Mouse (Mus musculus) left cerebral cortex, adult 18-20 months (tissue): Measurements from ENCODE around the gene Tmem246. TPM values are rescaled to one million over a fixed set of nuclear protein-coding genes. Genes with fewer than 3 reads are reported as not detected.

Experiments used
- DNase-seq, 2 experiments: peaks; one replicate each; pipeline ENCODE4 v3.0.0; 2021 to 2022; ENCODE audit warnings: low spot score in 2 of 2, mixed read lengths in 1 of 2
- total RNA-seq, 2 experiments: library from RNA; stranded (reverse); gene quantifications; 2 replicates each; pipeline ENCODE4 v1.2.3; 2021

Gene Tmem246
- total RNA-seq, 2 experiments from 2014 or later, result 72.3 to 77.3 TPM

DNA sequence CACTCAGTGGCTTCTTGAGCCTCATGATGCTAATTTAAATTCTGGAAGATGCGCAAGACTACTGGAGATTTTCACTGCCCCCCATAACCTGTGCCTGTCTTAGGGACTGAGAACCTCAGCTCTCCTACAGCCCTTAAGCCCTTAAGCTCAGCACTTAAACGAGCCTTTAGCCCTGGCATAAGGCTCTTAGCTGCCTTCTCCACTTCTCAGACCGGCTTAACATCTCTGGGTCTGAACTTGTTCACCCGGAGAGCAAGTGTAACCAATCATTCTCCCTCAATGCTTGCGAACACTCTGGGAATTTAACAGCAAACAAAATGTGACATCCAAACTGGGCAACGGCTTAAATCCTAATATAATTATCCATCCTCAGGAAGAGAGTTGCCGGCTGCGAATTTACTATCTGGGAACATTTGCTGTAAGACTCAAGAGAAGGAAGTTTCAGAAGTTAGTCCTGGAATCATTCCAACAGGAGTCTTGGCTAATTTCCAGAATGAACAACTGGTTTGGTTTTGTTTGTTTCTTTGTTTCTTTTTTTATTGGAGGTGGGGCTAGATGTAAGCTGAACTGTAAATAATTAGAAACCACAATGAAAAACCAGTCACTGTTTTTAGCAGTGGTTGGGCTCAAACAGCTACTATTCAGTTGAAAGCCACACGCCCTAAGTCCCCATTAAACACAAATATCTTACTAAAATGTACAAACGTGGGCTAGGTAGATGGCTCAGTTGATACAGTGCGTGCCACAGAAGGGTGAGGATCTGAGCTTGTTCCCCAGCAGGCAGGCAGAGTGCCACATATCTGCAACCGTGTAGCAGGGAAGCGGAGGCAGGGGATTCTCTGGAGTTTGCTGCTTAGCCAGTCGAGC, 13.5 kb downstream of the Tmem246 start:
- no peak for DNase-seq

DNA sequence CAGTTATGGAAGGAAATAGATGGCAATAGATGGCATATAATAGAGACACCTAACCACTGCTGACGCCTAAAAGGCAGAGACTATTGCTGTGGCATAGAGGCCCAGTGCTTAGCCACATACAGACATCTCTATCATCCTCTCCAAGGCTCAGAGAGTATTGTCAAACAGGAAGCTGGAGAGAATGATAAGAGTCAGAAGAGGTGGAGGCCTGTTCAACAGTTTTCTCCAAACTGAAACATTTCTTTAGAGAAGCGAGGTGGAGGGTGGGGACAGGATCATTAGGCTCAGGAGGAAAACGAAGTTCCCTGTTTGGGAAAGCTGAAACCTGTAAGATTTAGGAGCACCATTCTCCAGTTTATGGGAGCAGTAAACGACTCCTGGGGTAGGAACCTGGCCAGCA, 16.4 kb downstream of the Tmem246 start:
- no peak for DNase-seq

- no peak for DNase-seq
Observed at GRCm38 (mm10) chr4:49572194-49572593, 25.5 kb downstream of the Tmem246 start.

DNA sequence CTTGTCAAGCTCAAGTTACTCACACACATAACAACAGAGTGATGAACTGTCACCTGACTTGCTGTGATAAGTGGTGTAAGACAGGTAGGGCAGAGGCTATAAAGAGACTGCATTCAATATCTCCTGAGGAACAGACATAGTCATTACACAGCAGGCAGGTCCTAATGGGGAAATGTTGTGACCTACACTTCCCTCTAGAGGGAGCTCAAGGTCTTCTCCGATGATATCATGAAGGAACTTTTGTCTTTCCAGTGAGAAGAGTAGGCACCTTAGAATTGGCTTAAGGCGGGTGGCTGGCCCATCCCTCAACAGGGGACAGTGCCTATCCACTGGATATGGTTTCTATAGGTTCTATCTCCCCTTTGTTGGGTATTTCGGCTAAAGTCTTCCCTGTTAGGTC, 30.1 kb downstream of the Tmem246 start:
- DNase-seq, result peak; percentile 59 to 67

GRCm38 (mm10) chr4:49559915-49560772, 37.5 kb downstream of the Tmem246 start:
- peak; percentile 39 to 47 for DNase-seq

GRCm38 (mm10) chr4:49558181-49558580, 39.5 kb downstream of the Tmem246 start:
- no peak for DNase-seq

DNA sequence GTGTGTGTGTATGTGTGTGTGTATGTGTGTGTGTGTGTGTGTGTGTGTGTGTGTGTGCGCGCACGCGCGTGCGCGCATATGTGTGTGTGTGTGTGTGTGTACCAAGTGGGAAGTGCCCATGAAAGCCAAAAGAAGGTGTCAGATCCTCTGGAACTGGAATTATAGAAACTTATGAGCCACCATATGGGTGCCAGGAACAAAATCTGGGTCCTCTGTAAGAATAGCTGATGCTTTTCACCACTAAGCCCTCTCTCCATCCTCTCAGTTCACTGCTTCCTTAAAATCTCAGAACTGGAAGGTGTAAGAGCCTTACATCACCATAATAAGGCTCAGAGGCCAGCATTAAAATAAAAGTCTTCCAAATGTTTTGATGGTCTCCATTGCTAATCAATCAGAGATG, 40.3 kb downstream of the Tmem246 start:
- DNase-seq, result no peak

DNA sequence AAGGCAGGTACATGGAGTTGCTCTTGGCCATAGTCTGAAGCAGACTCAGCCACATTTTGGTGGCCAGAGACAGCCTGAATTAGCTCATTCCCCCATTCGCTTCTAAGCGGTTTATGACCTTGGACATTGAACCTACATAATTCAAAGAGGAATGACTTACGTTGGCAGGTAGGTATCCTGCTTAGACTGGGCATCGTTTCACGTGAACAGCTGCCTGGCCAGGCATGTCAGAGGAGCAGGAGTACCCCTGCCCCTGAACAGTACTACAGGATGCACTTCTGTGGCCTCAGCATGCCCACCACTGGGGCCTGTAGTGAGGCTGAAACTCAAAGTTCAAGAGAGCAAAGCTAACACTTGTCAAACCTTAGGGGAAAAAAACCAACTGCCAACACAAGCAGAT, 44.3 kb downstream of the Tmem246 start:
- no peak for DNase-seq

- no peak for DNase-seq
Observed at GRCm38 (mm10) chr4:49549383-49549782, 48.3 kb downstream of the Tmem246 start, which contains the start of gene Aldob. Gene Aldob, minus strand, starts transcription at chr4:49549546.

DNA sequence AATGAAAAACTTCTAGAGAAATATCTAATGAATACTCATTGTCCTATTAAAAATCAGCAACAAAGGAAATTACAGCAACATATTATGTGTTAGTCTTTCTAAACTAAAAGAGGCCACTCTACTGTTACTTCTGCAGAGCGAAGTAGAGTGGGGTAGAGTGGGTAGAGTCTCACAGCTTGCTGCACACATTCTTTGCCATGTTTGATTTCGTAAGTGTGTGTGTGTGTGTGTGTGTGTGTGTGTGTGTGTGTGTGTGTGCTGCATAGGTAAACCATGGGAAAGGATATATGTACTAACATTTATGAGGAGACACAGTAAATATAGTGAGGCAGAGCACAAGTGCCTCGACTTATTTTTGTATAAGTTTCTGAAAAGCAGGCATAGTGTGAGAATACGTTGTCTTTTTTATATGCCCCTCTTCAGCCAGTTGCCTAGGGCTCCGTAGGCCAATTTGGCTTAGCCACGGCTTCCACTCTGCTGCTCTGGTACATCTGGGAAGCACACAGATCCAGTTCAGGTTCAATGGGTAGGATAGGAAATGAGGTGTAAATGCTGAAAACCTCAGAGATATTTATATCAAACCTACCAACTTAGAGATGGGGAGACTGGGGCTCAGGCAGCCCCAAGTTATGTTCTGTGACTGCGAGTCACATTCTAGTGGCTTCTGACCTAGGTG, 50.0 kb downstream of the Tmem246 start:
- DNase-seq, result no peak

GRCm38 (mm10) chr4:49546873-49547543, 50.7 kb downstream of the Tmem246 start:
- no peak for DNase-seq

DNA sequence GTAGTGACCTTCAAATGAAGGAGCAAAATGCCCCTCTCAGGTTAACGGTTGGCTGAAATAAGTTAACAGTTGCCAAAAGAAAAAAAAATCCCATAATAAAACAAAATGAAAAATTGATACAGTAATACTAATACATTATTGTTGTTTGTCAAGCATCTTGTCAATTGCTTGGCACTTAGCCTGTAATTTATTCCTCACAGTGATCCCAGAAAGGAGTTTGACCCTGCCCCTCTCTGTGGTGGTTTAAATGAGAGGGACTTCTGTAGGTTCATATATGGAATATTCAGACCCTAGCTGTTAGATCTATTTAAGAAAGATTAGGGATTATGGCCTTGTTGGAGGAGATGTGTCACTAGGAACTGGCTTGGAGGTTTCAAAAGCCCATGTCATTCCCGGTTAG, 51.6 kb downstream of the Tmem246 start:
- DNase-seq, result no peak

GRCm38 (mm10) chr4:49540966-49541365, 56.7 kb downstream of the Tmem246 start:
- no peak for DNase-seq

GRCm38 (mm10) chr4:49539665-49540064, 58.0 kb downstream of the Tmem246 start:
- no peak for DNase-seq

GRCm38 (mm10) chr4:49536671-49537070, 61.0 kb downstream of the Tmem246 start:
- no peak for DNase-seq

DNA sequence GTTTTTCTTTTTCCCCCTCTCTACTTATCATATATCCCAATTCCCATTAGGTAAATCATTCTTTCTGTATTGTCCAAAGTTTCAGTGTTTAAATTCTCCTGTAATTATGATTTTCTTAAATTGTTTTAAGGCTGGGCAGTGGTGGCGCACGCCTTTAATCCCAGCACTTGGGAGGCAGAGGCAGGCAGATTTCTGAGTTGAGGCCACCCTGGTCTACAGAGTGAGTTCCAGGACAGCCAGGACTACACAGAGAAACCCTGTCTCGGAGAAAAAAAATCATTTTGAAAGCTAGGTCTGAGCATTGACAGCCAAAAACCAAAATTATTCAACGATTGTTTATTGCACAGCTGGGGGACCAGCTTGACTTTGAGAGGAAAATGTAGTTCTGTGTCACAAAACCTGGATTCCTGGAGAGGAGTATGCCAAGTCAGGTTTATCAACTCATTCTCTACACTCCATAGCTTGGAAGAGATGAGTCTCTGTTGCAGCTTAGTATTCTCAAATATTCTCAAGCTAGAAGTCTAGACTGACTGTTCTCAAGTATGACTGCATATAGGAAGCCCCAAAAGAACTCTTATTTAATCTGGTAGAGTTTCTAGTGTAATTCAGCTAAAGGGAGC, 61.9 kb downstream of the Tmem246 start:
- DNase-seq, result no peak

DNA sequence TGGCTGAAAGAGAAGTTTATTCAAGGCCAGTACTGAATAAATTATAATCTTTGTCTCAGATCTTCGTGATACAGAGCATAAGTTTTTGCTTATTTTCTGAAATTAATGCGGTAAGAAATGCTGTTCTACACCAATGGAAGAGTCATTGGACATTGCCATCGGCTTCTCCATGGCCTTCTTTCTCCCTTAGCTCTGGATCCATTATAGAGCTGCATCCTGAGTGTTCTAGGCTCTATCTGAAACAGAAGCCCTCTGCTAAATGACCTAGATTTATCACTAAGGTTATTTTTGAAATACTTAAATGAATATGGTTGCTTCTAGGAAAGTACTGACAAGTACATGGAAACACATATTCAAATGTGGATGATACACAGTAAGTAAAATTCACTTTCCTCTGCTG, 62.6 kb downstream of the Tmem246 start:
- DNase-seq, result no peak
